Mouse (Mus musculus) midbrain, embryonic 14.5 days (tissue): ENCODE results near the gene Hpse2. TPM values are rescaled to one million over a fixed set of nuclear protein-coding genes. Genes with fewer than 3 reads are reported as not detected.
A peak's percentile ranks its signal among the peaks of the same experiment; 100 is the strongest.

Source experiments
- ATAC-seq: fragments of 200-750 bp; cut with Nextera tagmentation; 2 replicates; pipeline ENCODE4 v1.8.0; 2017; ENCODE audit warnings: moderate number of reproducible peaks, moderate library complexity; ENCODE audit not compliant: low FRiP score, low TSS enrichment
- DNase-seq: peaks from one replicate; pipeline ENCODE4 v3.0.0-alpha.2; 2015
- H3K27ac ChIP-seq: fragments of 300-500 bp; sonication (generic); replicated peaks from 2 replicates; pipeline ENCODE4 v1.5.1; 2014; ENCODE audit warnings: mild to moderate bottlenecking, low read depth, low read length, moderate library complexity
- H3K27me3 ChIP-seq: fragments of 300-500 bp; sonication (generic); 2 replicates; pipeline ENCODE4 v1.6.1; 2014; ENCODE audit warnings: low read length, control low read depth, mixed read lengths; ENCODE audit not compliant: control insufficient read depth, insufficient read depth
- H3K36me3 ChIP-seq: fragments of 300-500 bp; sonication (generic); 2 replicates; pipeline ENCODE4 v1.6.1; 2014; ENCODE audit warnings: low read length, control low read depth; ENCODE audit not compliant: control insufficient read depth, insufficient read depth
- H3K4me1 ChIP-seq: fragments of 300-500 bp; sonication (generic); 2 replicates; pipeline ENCODE4 v1.6.1; 2014; ENCODE audit warnings: mild to moderate bottlenecking, antibody characterized with exemption, low read length, control low read depth; ENCODE audit not compliant: control insufficient read depth, insufficient read depth
- H3K4me2 ChIP-seq: fragments of 300-500 bp; sonication (generic); 2 replicates; pipeline ENCODE4 v1.6.1; 2014; ENCODE audit warnings: mild to moderate bottlenecking, low read length, moderate library complexity
- H3K4me3 ChIP-seq: fragments of 300-500 bp; sonication (generic); replicated peaks from 2 replicates; pipeline ENCODE4 v1.5.1; 2014; ENCODE audit warnings: low read depth, low read length
- H3K9ac ChIP-seq: fragments of 300-500 bp; sonication (generic); replicated peaks from 2 replicates; pipeline ENCODE4 v1.6.1; 2014; ENCODE audit warnings: mild to moderate bottlenecking, low read length, moderate library complexity
- H3K9me3 ChIP-seq: fragments of 300-500 bp; sonication (generic); 2 replicates; pipeline ENCODE4 v1.6.1; 2016; ENCODE audit warnings: low read length, control low read depth, mixed read lengths; ENCODE audit not compliant: control insufficient read depth
- WGBS: fragments of 180-500 bp; shearing (Covaris S2); extraction: QIAGEN DNeasy Blood & Tissue Kit; methylation state at CpG from one replicate; pipeline ENCODE4 v1.1.7; 2014; 5-methylcytosine and 5-hydroxymethylcytosine counted together
- polyA plus RNA-seq: library from polyadenylated mRNA; unstranded; fragments of >200 nt; fragmentation: Nextera tagmentation; extraction: Ambion mirVana; gene quantifications from 2 replicates; pipeline ENCODE4 v1.2.1, GENCODE M21; 2014

The Hpse2 gene
- polyA plus RNA-seq, 1 experiment from 2014 or later = not detected

GRCm38 (mm10) chr19:42909719-42910118 lies 478.4 kb downstream of the Hpse2 start:
- Histone ChIP-seq H3K36me3 (no peaks in the 10 kb centered on the region), H3K4me2 (no peak overlapping the region), H3K4me1 (peaks cover 2% of the 10 kb centered on the region; the same call in 1 of the 2 replicates), H3K9me3 (no peaks in the 10 kb centered on the region), H3K27me3 (no peaks in the 10 kb centered on the region), H3K4me3 (no peak overlapping the region), H3K9ac (no peak overlapping the region), H3K27ac (no peak overlapping the region)
- DNase-seq = no peak
- 93% methylated on average over 4 of the region's 4 CpGs for WGBS
- no peak for ATAC-seq

- no peak overlapping the region for H3K9ac ChIP-seq
- no peaks in the 10 kb centered on the region for H3K36me3 ChIP-seq
- H3K27ac ChIP-seq = no peak overlapping the region
- ATAC-seq (no peak), DNase-seq (no peak)
- no peak overlapping the region for H3K4me2 ChIP-seq
- WGBS = 87% methylated on average over 6 of the region's 6 CpGs
- no peaks in the 10 kb centered on the region for H3K27me3 ChIP-seq
- H3K4me3 ChIP-seq = no peak overlapping the region
- no peaks in the 10 kb centered on the region for H3K9me3 ChIP-seq
- peaks cover 12% of the 10 kb centered on the region for H3K4me1 ChIP-seq
Observed at GRCm38 (mm10) chr19:42908553-42908952, 479.6 kb downstream of the Hpse2 start.

GRCm38 (mm10) chr19:42906328-42906727 lies 481.8 kb downstream of the Hpse2 start:
- WGBS = 66% methylated on average over 5 of the region's 5 CpGs
- no peak overlapping the region for H3K4me2 ChIP-seq
- ATAC-seq = no peak
- H3K27me3 ChIP-seq = no peaks in the 10 kb centered on the region
- H3K36me3 ChIP-seq = no peaks in the 10 kb centered on the region
- H3K9ac ChIP-seq = no peak overlapping the region
- H3K9me3 ChIP-seq = no peaks in the 10 kb centered on the region
- no peak for DNase-seq
- peaks cover 21% of the 10 kb centered on the region for H3K4me1 ChIP-seq
- H3K4me3 ChIP-seq = no peak overlapping the region
- H3K27ac ChIP-seq = no peak overlapping the region

- ATAC-seq (no peak), DNase-seq (peak; percentile 18)
- H3K27ac ChIP-seq = peak overlapping the region; percentile 49; the same call in 1 of the 2 replicates
- no peaks in the 10 kb centered on the region for H3K9me3 ChIP-seq
- H3K4me3 ChIP-seq = no peak overlapping the region
- H3K4me1 ChIP-seq = peaks cover 21% of the 10 kb centered on the region
- WGBS = 59% methylated on average over 7 of the region's 7 CpGs
- no peaks in the 10 kb centered on the region for H3K27me3 ChIP-seq
- no peak overlapping the region for H3K9ac ChIP-seq
- H3K36me3 ChIP-seq = no peaks in the 10 kb centered on the region
- no peak overlapping the region for H3K4me2 ChIP-seq
Observed at GRCm38 (mm10) chr19:42904726-42905125, 483.4 kb downstream of the Hpse2 start.

GRCm38 (mm10) chr19:42904240-42904639 lies 483.9 kb downstream of the Hpse2 start:
- 21% methylated on average over 4 of the region's 4 CpGs for WGBS
- Histone ChIP-seq H3K4me3 (no peak overlapping the region), H3K9ac (no peak overlapping the region), H3K4me1 (peaks cover 21% of the 10 kb centered on the region), H3K36me3 (no peaks in the 10 kb centered on the region), H3K27ac (peak overlapping the region; percentile 49; the same call in 1 of the 2 replicates), H3K27me3 (no peaks in the 10 kb centered on the region), H3K9me3 (no peaks in the 10 kb centered on the region), H3K4me2 (no peak overlapping the region)
- ATAC-seq (no peak), DNase-seq (peak; percentile 45)

- H3K36me3 ChIP-seq = no peaks in the 10 kb centered on the region
- 42% methylated on average over 6 of the region's 6 CpGs for WGBS
- H3K9me3 ChIP-seq = no peaks in the 10 kb centered on the region
- no peak overlapping the region for H3K4me3 ChIP-seq
- H3K27me3 ChIP-seq = no peaks in the 10 kb centered on the region
- no peak overlapping the region for H3K9ac ChIP-seq
- DNase-seq (no peak), ATAC-seq (no peak)
- H3K4me1 ChIP-seq = peaks cover 21% of the 10 kb centered on the region
- 0 out of 2 replicates have a peak overlapping the region, but pooled peaks have one; percentile 21 for H3K27ac ChIP-seq
- no peak overlapping the region for H3K4me2 ChIP-seq
Observed at GRCm38 (mm10) chr19:42903840-42904239, 484.3 kb downstream of the Hpse2 start.

GRCm38 (mm10) chr19:42902410-42903021 lies 485.6 kb downstream of the Hpse2 start:
- Histone ChIP-seq H3K4me2 (no peak overlapping the region), H3K27me3 (no peaks in the 10 kb centered on the region), H3K4me3 (no peak overlapping the region), H3K9me3 (no peaks in the 10 kb centered on the region), H3K9ac (no peak overlapping the region), H3K36me3 (no peaks in the 10 kb centered on the region), H3K27ac (no peak overlapping the region), H3K4me1 (peaks cover 21% of the 10 kb centered on the region)
- ATAC-seq (no peak), DNase-seq (peak; percentile 35)
- whole genome bisulfite sequencing = 68% methylated on average over 6 of the region's 6 CpGs

GRCm38 (mm10) chr19:42891599-42891998 lies 496.6 kb downstream of the Hpse2 start:
- Histone ChIP-seq H3K4me2 (no peak overlapping the region), H3K27ac (no peak overlapping the region; the same call in 1 of the 2 replicates), H3K4me3 (no peak overlapping the region), H3K4me1 (no peaks in the 10 kb centered on the region), H3K9me3 (no peaks in the 10 kb centered on the region), H3K9ac (no peak overlapping the region), H3K36me3 (no peaks in the 10 kb centered on the region), H3K27me3 (no peaks in the 10 kb centered on the region)
- ATAC-seq (no peak), DNase-seq (no peak)
- WGBS = 49% methylated on average over 5 of the region's 5 CpGs

- Histone ChIP-seq H3K27me3 (no peaks in the 10 kb centered on the region), H3K4me1 (no peaks in the 10 kb centered on the region), H3K9me3 (no peaks in the 10 kb centered on the region), H3K4me3 (no peak overlapping the region), H3K9ac (no peak overlapping the region), H3K4me2 (no peak overlapping the region), H3K27ac (no peak overlapping the region), H3K36me3 (no peaks in the 10 kb centered on the region)
- ATAC-seq (no peak), DNase-seq (no peak)
- 73% methylated on average over 4 of the region's 4 CpGs for WGBS
Observed at GRCm38 (mm10) chr19:42877653-42878052, 510.5 kb downstream of the Hpse2 start.
